Mouse (Mus musculus): ENCODE data around the gene Rhobtb1.
A peak's percentile ranks its signal among the peaks of the same experiment; 100 is the strongest.

The Rhobtb1 gene

DNA sequence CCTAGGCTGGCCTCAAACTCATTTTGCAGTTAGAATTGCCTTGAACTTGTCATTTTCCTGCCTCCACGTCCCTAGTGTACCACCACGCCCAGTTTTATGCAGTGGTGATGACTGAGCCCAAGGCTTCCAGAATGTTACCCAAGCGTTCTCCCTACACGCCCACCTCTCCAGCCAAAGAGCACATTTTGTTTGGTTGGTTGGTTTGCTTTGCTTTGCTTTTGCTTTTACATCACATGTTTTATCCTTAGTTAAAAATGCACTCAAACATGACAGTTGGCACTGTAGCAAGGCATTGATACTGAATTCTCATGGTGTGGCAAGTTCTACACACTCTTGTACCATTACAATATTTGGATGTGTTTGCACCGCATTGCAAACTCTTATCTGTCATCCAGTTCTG is 12.0 kb downstream of the Rhobtb1 start:
- DNase-seq (ENCODE audit: low read depth, low spot score): no peak

DNA sequence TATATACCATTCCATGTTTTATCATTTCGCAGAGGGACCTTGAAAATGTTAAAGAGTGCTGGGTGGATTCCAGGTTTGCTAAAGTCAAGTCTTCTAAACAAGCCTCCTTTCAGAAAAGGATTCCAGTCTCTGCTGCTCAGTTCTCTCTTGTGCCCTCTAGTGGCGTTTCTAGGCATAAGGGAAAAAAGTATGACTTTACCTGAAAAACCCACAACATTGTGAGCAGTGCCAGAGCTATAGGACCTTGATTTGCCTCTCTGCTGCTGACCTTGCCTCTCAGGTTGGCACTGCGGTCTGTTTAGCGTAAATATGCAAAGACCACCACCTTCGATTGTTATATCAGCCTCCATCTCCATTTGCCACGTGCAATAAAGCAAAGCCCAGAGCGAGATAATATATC is 13.9 kb downstream of the Rhobtb1 start:
- peak; percentile 65 for DNase-seq (ENCODE audit: low read depth, low spot score)

GRCm38 (mm10) chr10:69165847-69166246 is 14.6 kb downstream of the Rhobtb1 start:
- DNase-seq (ENCODE audit: low read depth, low spot score): no peak

DNA sequence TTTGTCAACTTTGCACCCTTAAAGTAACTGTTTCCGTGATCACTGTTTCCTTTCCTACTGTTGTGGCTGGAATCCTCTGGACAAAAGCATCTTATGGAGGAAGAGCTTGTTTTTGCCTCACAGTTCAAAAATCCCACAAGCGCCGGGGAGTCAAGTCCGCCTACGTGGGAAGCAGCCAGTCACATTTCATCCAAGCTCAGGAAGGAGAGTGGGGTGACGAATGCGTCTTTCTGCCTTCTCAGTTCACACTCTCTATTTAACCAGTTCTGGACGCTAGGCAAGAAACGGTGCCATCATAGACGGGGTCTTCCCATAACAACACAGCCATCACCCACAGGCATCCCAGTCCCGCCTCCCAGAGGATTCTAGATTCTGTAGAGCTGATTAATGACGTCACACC is 15.3 kb downstream of the Rhobtb1 start:
- DNase-seq (ENCODE audit: low read depth, low spot score): no peak

DNA sequence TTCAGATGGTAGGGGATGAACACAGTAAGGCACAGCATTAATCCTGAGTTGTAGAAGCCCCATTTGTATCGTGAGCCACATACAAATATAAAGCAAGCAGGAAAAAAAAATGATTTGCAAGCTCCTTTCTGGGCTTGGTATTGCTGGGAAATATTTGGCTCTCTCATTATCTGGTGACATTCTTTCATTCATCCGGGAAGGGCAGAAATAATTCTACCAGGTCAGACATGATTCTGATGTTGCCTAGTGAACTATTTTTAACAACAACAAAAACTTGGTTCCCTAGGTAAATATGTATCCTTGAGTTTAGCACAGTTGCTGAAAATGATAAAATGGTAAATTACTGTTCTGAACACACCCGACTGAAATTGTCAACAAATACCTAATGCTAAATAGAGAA is 21.2 kb downstream of the Rhobtb1 start:
- DNase-seq (ENCODE audit: low read depth, low spot score): no peak

DNA sequence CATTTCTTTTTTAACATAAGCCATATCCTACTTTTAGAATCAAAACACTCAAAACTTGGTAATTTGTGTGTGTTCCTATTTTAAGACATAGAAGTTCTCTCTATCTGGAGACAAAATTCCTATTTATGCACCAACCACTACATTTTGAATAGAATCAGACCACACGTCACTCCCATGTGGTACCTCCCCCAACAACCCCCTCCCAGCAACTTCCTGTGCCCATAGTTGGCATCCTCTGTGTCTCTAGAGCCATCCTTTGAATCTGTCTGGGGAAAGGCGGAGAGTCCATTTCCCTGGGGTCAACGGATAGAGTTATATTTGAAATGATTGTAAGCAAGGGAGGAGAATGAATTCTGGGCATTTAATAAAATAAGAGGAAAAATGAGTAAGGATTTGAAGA is 24.9 kb downstream of the Rhobtb1 start:
- no peak for DNase-seq (ENCODE audit: low read depth, low spot score)

- no peak for DNase-seq (ENCODE audit: low read depth, low spot score)
Observed at GRCm38 (mm10) chr10:69179341-69179740, 28.1 kb downstream of the Rhobtb1 start.

DNA sequence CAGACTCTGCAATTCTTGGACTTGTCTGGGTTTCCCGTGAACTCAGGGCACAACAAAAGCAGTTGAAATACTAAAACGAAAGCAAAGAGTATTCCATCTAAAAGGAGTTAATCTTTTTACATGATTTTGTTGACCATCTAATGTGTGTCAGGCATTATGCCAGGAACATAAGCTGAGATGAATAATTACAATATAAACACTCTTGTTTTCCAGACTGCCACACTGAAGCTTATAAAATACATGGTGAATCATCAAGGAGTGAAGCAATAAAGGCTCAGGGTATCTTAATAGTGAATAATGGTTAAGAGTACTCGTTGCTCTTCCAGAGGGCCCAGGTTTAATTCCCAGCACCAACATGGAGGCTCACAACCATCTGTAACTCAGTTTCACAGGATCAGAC is 29.8 kb downstream of the Rhobtb1 start:
- peak; percentile 58 for DNase-seq (ENCODE audit: low read depth, low spot score)

DNA sequence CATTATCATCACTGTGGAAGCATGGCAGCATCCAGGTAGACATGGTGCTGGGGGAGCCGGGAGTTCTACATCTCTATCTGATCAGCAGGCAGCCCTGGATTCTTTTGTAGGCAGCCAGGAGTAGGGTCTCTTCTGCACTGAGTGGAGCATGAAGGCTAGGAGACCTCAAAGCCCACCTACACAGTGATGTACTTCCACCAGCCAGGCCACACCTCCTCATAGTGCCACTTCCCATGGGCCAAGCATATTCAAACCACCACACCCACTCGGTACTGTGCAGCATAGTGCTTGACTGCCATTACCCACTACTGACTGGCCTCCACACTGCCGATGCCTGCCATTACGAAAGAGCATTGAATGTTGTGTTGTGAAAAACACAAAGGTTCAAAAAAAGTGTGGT is 33.7 kb downstream of the Rhobtb1 start:
- no peak for DNase-seq (ENCODE audit: low read depth, low spot score)

- DNase-seq (ENCODE audit: low read depth, low spot score): peak; percentile 83
Observed at GRCm38 (mm10) chr10:69185431-69185830, 34.2 kb downstream of the Rhobtb1 start.

- DNase-seq (ENCODE audit: low read depth, low spot score): peak; percentile 98
Observed at GRCm38 (mm10) chr10:69185894-69186893, 35.0 kb downstream of the Rhobtb1 start.

DNA sequence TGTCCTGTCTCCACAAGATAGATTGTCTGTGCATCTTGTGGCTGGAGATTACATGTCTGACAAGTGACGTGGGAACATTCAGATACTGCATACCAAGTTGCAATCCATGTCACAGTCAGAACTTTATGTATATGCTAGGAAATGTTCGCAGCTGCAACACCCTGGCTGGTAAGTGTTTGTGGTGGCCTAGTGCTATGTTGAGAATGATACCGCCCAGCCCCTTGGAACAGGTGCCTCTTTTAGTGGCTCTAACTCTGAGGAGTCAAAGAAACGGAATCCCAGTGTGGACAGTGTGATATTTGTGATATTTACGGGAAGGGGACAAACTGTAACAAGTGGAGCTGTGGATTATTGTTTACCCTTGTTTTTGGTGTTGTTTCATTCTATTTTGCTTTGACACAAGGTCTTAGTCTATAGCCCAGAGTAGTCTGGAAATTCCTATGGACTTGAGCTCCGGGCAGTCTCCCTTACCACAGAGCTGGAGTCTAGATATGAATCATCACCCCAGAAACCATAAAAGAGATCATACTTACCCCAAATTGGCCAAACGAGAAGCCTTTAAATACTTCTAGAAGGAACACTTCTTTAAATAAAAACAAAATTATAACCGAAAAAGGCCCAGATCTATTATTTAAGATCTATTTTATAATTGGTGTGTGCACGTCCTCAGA is 36.7 kb downstream of the Rhobtb1 start:
- DNase-seq (ENCODE audit: low read depth, low spot score): no peak

- no peak for DNase-seq (ENCODE audit: low read depth, low spot score)
Observed at GRCm38 (mm10) chr10:69190434-69191160, 39.4 kb downstream of the Rhobtb1 start.

GRCm38 (mm10) chr10:69192266-69192665 is 41.0 kb downstream of the Rhobtb1 start:
- DNase-seq (ENCODE audit: low read depth, low spot score): no peak

DNA sequence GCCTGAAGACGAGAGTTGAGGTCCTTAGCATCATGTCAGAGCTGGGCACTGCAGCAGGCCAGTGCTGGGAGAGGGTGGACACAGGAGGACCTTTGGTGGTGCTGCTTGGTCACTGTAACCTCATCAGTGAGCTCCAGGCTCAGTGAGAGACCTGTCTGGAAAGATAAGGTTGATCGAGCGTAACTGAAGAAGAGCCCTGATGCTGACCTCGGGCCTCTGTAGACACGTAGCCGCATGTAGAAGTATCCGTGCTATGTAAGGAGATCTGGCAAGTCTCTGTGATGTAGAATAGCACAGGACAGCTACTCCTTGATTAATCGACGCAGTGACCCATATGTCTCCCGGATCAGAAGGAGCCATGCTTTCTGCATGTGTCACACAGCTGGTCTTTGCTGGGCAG is 42.5 kb downstream of the Rhobtb1 start:
- DNase-seq (ENCODE audit: low read depth, low spot score): no peak

- DNase-seq (ENCODE audit: low read depth, low spot score): peak; percentile 73
Observed at GRCm38 (mm10) chr10:69204677-69205400, 53.6 kb downstream of the Rhobtb1 start.

- DNase-seq (ENCODE audit: low read depth, low spot score): no peak
Observed at GRCm38 (mm10) chr10:69206081-69206480, 54.8 kb downstream of the Rhobtb1 start.

GRCm38 (mm10) chr10:69207481-69207880 is 56.2 kb downstream of the Rhobtb1 start:
- no peak for DNase-seq (ENCODE audit: low read depth, low spot score)

DNA sequence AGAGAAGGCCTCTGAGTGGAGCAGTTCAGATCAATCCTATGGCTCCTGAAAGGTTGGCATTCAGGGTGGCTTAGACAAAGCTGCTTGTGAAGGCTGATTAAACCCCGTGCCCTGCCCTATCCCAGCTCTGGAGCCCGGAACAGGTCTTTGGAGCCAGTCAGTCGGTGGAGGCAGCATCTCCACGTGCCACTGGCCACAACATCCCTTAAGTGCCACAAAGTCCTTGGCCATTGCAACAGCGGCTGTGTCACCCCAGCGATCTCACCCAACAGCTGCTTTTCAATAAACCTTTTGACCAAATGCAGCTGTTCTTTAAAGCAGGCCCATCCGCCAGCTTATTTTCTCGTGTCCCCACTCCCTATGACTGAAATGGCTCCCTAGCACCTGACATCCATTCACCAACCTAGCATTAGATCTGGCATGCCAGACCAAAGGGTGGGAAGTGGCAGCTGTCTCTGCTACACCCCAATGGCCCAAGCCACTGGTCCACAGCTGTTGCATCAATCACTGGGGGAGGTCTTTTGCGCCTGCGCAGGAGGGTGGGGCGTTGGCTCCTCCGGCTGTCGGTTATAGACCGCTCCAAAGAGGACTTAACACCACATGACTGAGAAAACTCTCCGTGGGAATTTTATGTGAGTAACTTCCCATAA is 56.9 kb downstream of the Rhobtb1 start:
- no peak for DNase-seq (ENCODE audit: low read depth, low spot score)

- DNase-seq (ENCODE audit: low read depth, low spot score): no peak
Observed at GRCm38 (mm10) chr10:69208705-69209104, 57.5 kb downstream of the Rhobtb1 start.

GRCm38 (mm10) chr10:69210006-69210405 is 58.8 kb downstream of the Rhobtb1 start:
- DNase-seq (ENCODE audit: low read depth, low spot score): no peak
